Comparison of ENCODE assay signal across 10 mouse cellular contexts in the genomic region with DNA sequence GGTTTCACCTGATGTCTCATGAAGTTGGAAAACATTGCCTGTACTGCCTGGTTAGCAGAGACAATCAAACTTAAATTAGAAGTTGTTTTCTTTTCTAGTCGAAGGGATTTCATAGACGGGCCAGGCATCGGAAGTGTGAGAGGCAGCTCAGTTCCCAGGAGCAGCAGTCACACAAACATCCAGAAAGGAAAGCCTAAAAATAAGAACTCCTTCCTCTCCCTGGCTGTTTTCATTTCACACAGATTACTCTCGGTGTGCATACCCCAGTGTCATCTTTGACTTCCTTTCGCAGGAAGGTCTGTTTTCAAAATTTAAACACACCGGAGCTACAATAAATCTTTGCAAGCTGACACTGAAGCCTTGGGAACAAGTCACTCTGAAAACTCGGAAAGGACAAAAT.
DNase-seq lines count a peak whose midpoint lies in the region; ATAC-seq and TF ChIP-seq lines count a peak whose summit lies in the region.
"Had no signal": no experiment of that assay in that cellular context is flagged by ENCODE, and none has a peak within 500 bp of the region (broad histone marks: within the 10 kb centered on the region; RNA-seq: fewer than 3 reads in every experiment).

No protein-coding gene starts in this region.

- no peak for ATAC-seq in intestine, embryonic 14.5 days (replicated peaks; ENCODE audit: low FRiP score, low TSS enrichment, low read depth)
- ATAC-seq in intestine, postnatal 0 days: no peak
- ATAC-seq in heart, embryonic 13.5 days (ENCODE audit: extremely low read depth, insufficient number of reproducible peaks, low FRiP score, low TSS enrichment): no peak
- ATAC-seq in kidney, embryonic 14.5 days (ENCODE audit: low FRiP score, low TSS enrichment): no peak; the same call in 1 of the 2 replicates
- ATAC-seq in hindbrain, embryonic 16.5 days: no peak
- ATAC-seq: liver, embryonic 12.5 days had no signal

- no peak overlapping the region for H3K4me3 ChIP-seq in intestine, embryonic 14.5 days (ENCODE audit: low read depth, low read length)
- no peak overlapping the region for H3K4me3 ChIP-seq in intestine, postnatal 0 days (ENCODE audit: low read depth, low read length)
- no peak overlapping the region for H3K4me3 ChIP-seq in heart, embryonic 13.5 days
- no peak overlapping the region for H3K4me3 ChIP-seq in kidney, embryonic 14.5 days (ENCODE audit: low read length)
- H3K4me3 ChIP-seq in hindbrain, embryonic 16.5 days (ENCODE audit: low read length): no peak overlapping the region
- H3K4me3 ChIP-seq: liver, embryonic 12.5 days had no signal

- no peak for DNase-seq in intestine, embryonic 14.5 days (ENCODE audit: low spot score)
- peak; percentile 32 for DNase-seq in mesoderm, embryonic 11.5 days (ENCODE audit: low read depth, low spot score)
- no peak for DNase-seq in right cerebral cortex, postnatal 25 days
- DNase-seq: thymus, postnatal 25 days had no signal

- no peak overlapping the region for H3K9ac ChIP-seq in intestine, embryonic 14.5 days (ENCODE audit: low read length)
- no peak overlapping the region for H3K9ac ChIP-seq in intestine, postnatal 0 days (ENCODE audit: low read depth, low read length)
- no peak overlapping the region for H3K9ac ChIP-seq in heart, embryonic 13.5 days
- H3K9ac ChIP-seq in kidney, embryonic 14.5 days (ENCODE audit: low read depth, low read length): no peak overlapping the region
- H3K9ac ChIP-seq in hindbrain, embryonic 16.5 days (ENCODE audit: low read depth, low read length): no peak overlapping the region
- H3K9ac ChIP-seq: liver, embryonic 12.5 days had no signal

- H3K4me1 ChIP-seq in intestine, embryonic 14.5 days (replicated peaks; ENCODE audit: control insufficient read depth, insufficient read depth, low read length): no peaks in the 10 kb centered on the region; the same call in 1 of the 2 replicates
- H3K4me1 ChIP-seq in intestine, postnatal 0 days (replicated peaks; ENCODE audit: control insufficient read depth, insufficient read depth, low read length): no peaks in the 10 kb centered on the region
- H3K4me1 ChIP-seq in heart, embryonic 13.5 days: peaks cover 14% of the 10 kb centered on the region
- no peaks in the 10 kb centered on the region for H3K4me1 ChIP-seq in kidney, embryonic 14.5 days (ENCODE audit: control insufficient read depth, insufficient read depth, low read length)
- no peaks in the 10 kb centered on the region for H3K4me1 ChIP-seq in hindbrain, embryonic 16.5 days (ENCODE audit: control insufficient read depth, insufficient read depth, low read depth, low read length)
- H3K4me1 ChIP-seq: liver, embryonic 12.5 days had no signal

- H3K36me3 ChIP-seq in intestine, embryonic 14.5 days (ENCODE audit: control insufficient read depth, insufficient read depth, low read length): no peaks in the 10 kb centered on the region
- no peaks in the 10 kb centered on the region for H3K36me3 ChIP-seq in intestine, postnatal 0 days (ENCODE audit: control insufficient read depth, insufficient read depth)
- no peaks in the 10 kb centered on the region for H3K36me3 ChIP-seq in heart, embryonic 13.5 days
- no peaks in the 10 kb centered on the region for H3K36me3 ChIP-seq in kidney, embryonic 14.5 days (ENCODE audit: control insufficient read depth, insufficient read depth, low read length)
- no peaks in the 10 kb centered on the region for H3K36me3 ChIP-seq in hindbrain, embryonic 16.5 days (ENCODE audit: control insufficient read depth, insufficient read depth, low read length)
- H3K36me3 ChIP-seq: liver, embryonic 12.5 days had no signal

- peak overlapping the region; percentile 62; the same call in 1 of the 2 replicates for H3K27ac ChIP-seq in intestine, embryonic 14.5 days (ENCODE audit: low read depth)
- H3K27ac ChIP-seq in intestine, postnatal 0 days (ENCODE audit: low read depth, low read length): no peak overlapping the region
- H3K27ac ChIP-seq in heart, embryonic 13.5 days (replicated peaks): peak overlapping the region; percentile 6
- H3K27ac ChIP-seq in kidney, embryonic 14.5 days (ENCODE audit: low read depth, low read length): peak overlapping the region; percentile 55; the same call in 1 of the 2 replicates
- no peak overlapping the region for H3K27ac ChIP-seq in hindbrain, embryonic 16.5 days (ENCODE audit: low read depth, low read length)
- H3K27ac ChIP-seq: liver, embryonic 12.5 days had no signal

- no peak for TF ChIP-seq CTCF in intestine, postnatal 0 days (IDR thresholded peaks at IDR 0.05; ENCODE audit: low read depth)

- no peak overlapping the region for H3K4me2 ChIP-seq in intestine, embryonic 14.5 days (ENCODE audit: low read length)
- no peak overlapping the region for H3K4me2 ChIP-seq in intestine, postnatal 0 days (replicated peaks; ENCODE audit: low read depth)
- peak overlapping the region; percentile 34 for H3K4me2 ChIP-seq in heart, embryonic 13.5 days
- H3K4me2 ChIP-seq in kidney, embryonic 14.5 days (replicated peaks; ENCODE audit: low read depth, low read length): no peak overlapping the region
- no peak overlapping the region for H3K4me2 ChIP-seq in hindbrain, embryonic 16.5 days (ENCODE audit: low read length)
- H3K4me2 ChIP-seq: liver, embryonic 12.5 days; midbrain, embryonic 11.5 days had no signal

- 18% methylated on average over 7 of the region's 7 CpGs for WGBS in intestine, embryonic 14.5 days
- WGBS in intestine, postnatal 0 days: 39% methylated on average over 7 of the region's 7 CpGs
- 26% methylated on average over 7 of the region's 7 CpGs for WGBS in heart, embryonic 13.5 days
- 14% methylated on average over 7 of the region's 7 CpGs for WGBS in kidney, embryonic 14.5 days
- 73% methylated on average over 7 of the region's 7 CpGs for WGBS in hindbrain, embryonic 16.5 days

- H3K27me3 ChIP-seq in intestine, embryonic 14.5 days (replicated peaks; ENCODE audit: control insufficient read depth, insufficient read depth, low read length): no peaks in the 10 kb centered on the region
- H3K27me3 ChIP-seq in intestine, postnatal 0 days (replicated peaks; ENCODE audit: control insufficient read depth, insufficient read depth, low read length): no peaks in the 10 kb centered on the region
- no peaks in the 10 kb centered on the region for H3K27me3 ChIP-seq in heart, embryonic 13.5 days (replicated peaks)
- no peaks in the 10 kb centered on the region for H3K27me3 ChIP-seq in kidney, embryonic 14.5 days (ENCODE audit: control insufficient read depth, insufficient read depth, low read length)
- no peaks in the 10 kb centered on the region for H3K27me3 ChIP-seq in hindbrain, embryonic 16.5 days (replicated peaks; ENCODE audit: control insufficient read depth, insufficient read depth, low read length)
- H3K27me3 ChIP-seq: liver, embryonic 12.5 days had no signal

- H3K9me3 ChIP-seq in intestine, embryonic 14.5 days (ENCODE audit: control insufficient read depth, low read length): no peaks in the 10 kb centered on the region
- no peaks in the 10 kb centered on the region for H3K9me3 ChIP-seq in intestine, postnatal 0 days (ENCODE audit: control insufficient read depth)
- no peaks in the 10 kb centered on the region for H3K9me3 ChIP-seq in heart, embryonic 13.5 days
- no peaks in the 10 kb centered on the region for H3K9me3 ChIP-seq in kidney, embryonic 14.5 days (ENCODE audit: control insufficient read depth, low read length)
- H3K9me3 ChIP-seq in hindbrain, embryonic 16.5 days (ENCODE audit: control insufficient read depth, low read length): no peaks in the 10 kb centered on the region
- H3K9me3 ChIP-seq: liver, embryonic 12.5 days had no signal

Comparison
In these comparisons a context has a peak if more than half of its experiments do, and no peak if none do; other contexts are left out.
1. H3K27ac ChIP-seq: peak in intestine, embryonic 14.5 days (single experiment), heart, embryonic 13.5 days (single experiment) and kidney, embryonic 14.5 days (single experiment); none in intestine, postnatal 0 days (single experiment) and hindbrain, embryonic 16.5 days (single experiment).